Mouse (Mus musculus) kidney, embryonic 14.5 days (tissue): ENCODE measurements around the gene Rplp2. TPM values are rescaled to one million over a fixed set of nuclear protein-coding genes. Genes with fewer than 3 reads are reported as not detected.

ENCODE experiments used
- ATAC-seq: fragments of 200-750 bp; cut with Nextera tagmentation; 2 replicates; pipeline ENCODE4 v1.8.0; 2017; ENCODE audit warnings: moderate number of reproducible peaks, mild to moderate bottlenecking, moderate TSS enrichment, moderate library complexity; ENCODE audit not compliant: low FRiP score, low TSS enrichment
- H3K27ac ChIP-seq: fragments of 300-500 bp; sonication (generic); 2 replicates; pipeline ENCODE4 v1.5.1; 2014; ENCODE audit warnings: low read depth, mild to moderate bottlenecking, low read length, moderate library complexity, mixed read lengths
- H3K27me3 ChIP-seq: fragments of 300-500 bp; sonication (generic); 2 replicates; pipeline ENCODE4 v1.6.1; 2014; ENCODE audit warnings: mild to moderate bottlenecking, low read length; ENCODE audit not compliant: control insufficient read depth, insufficient read depth
- H3K36me3 ChIP-seq: fragments of 300-500 bp; sonication (generic); 2 replicates; pipeline ENCODE4 v1.6.1; 2014; ENCODE audit warnings: low read length, mixed read lengths; ENCODE audit not compliant: control insufficient read depth, insufficient read depth
- H3K4me1 ChIP-seq: fragments of 300-500 bp; sonication (generic); 2 replicates; pipeline ENCODE4 v1.6.1; 2014; ENCODE audit warnings: low read length, mixed read lengths; ENCODE audit not compliant: control insufficient read depth, insufficient read depth
- H3K4me2 ChIP-seq: fragments of 300-500 bp; sonication (generic); replicated peaks from 2 replicates; pipeline ENCODE4 v1.6.1; 2014; ENCODE audit warnings: low read depth, mild to moderate bottlenecking, low read length
- H3K4me3 ChIP-seq: fragments of 300-500 bp; sonication (generic); 2 replicates; pipeline ENCODE4 v1.5.1; 2014; ENCODE audit warnings: mild to moderate bottlenecking, low read length
- H3K9ac ChIP-seq: fragments of 300-500 bp; sonication (generic); 2 replicates; pipeline ENCODE4 v1.6.1; 2014; ENCODE audit warnings: low read depth, mild to moderate bottlenecking, low read length, moderate library complexity
- H3K9me3 ChIP-seq: fragments of 300-500 bp; sonication (generic); 2 replicates; pipeline ENCODE4 v1.6.1; 2016; ENCODE audit warnings: low read length; ENCODE audit not compliant: control insufficient read depth
- WGBS: fragments of 180-500 bp; shearing (Covaris S2); extraction: QIAGEN DNeasy Blood & Tissue Kit; methylation state at CpG from one replicate; pipeline ENCODE4 v1.1.7; 2014; 5-methylcytosine and 5-hydroxymethylcytosine counted together
- polyA plus RNA-seq: library from polyadenylated mRNA; unstranded; fragments of >200 nt; fragmentation: Nextera tagmentation; extraction: Ambion mirVana; gene quantifications from 2 replicates; pipeline ENCODE4 v1.2.1, GENCODE M21; 2014

Rplp2 gene
- polyA plus RNA-seq, 1 experiment from 2014 or later = 1,491 TPM

- Histone ChIP-seq H3K4me1 (peaks cover 29% of the 10 kb centered on the region), H3K4me2 (peak overlapping the region; percentile 91), H3K27me3 (peaks cover 50% of the 10 kb centered on the region), H3K36me3 (no peaks in the 10 kb centered on the region; the same call in 1 of the 2 replicates), H3K9ac (peak overlapping the region; percentile 65), H3K4me3 (peak overlapping the region; percentile 50), H3K27ac (no peak overlapping the region), H3K9me3 (no peaks in the 10 kb centered on the region)
- no peak for ATAC-seq
- 2% methylated on average over 58 of the region's 59 CpGs for WGBS
Measured at GRCm38 (mm10) chr7:141461521-141462332, 14.6 kb downstream of the Rplp2 start.

GRCm38 (mm10) chr7:141462333-141462821 lies 15.2 kb downstream of the Rplp2 start:
- Histone ChIP-seq H3K9me3 (no peaks in the 10 kb centered on the region), H3K9ac (peak overlapping the region; percentile 65), H3K4me1 (peaks cover 32% of the 10 kb centered on the region), H3K4me3 (peak overlapping the region; percentile 50), H3K27ac (no peak overlapping the region), H3K36me3 (no peaks in the 10 kb centered on the region; the same call in 1 of the 2 replicates), H3K27me3 (peaks cover 51% of the 10 kb centered on the region), H3K4me2 (peak overlapping the region; percentile 91)
- WGBS = 9% methylated on average over 5 of the region's 5 CpGs
- ATAC-seq = no peak

- H3K4me1 ChIP-seq = peaks cover 42% of the 10 kb centered on the region
Measured at GRCm38 (mm10) chr7:141463824-141464602, 16.8 kb downstream of the Rplp2 start.

GRCm38 (mm10) chr7:141464603-141465201 lies 17.5 kb downstream of the Rplp2 start:
- no peak for ATAC-seq
- WGBS = 6% methylated on average over 38 of the region's 38 CpGs
- H3K4me1 ChIP-seq = peaks cover 49% of the 10 kb centered on the region

More at GRCm38 (mm10) chr7:141463824-141464602, 16.8 kb downstream of the Rplp2 start:
- Histone ChIP-seq H3K27me3 (peaks cover 51% of the 10 kb centered on the region), H3K9ac (peak overlapping the region; percentile 42; the same call in 1 of the 2 replicates), H3K27ac (no peak overlapping the region), H3K4me2 (peak overlapping the region; percentile 42), H3K9me3 (no peaks in the 10 kb centered on the region), H3K4me3 (peak overlapping the region; percentile 18), H3K36me3 (no peaks in the 10 kb centered on the region; the same call in 1 of the 2 replicates)
- 28% methylated on average over 12 of the region's 12 CpGs for WGBS
- no peak for ATAC-seq

GRCm38 (mm10) chr7:141465388-141466044 lies 18.3 kb downstream of the Rplp2 start:
- H3K4me2 ChIP-seq = peak overlapping the region; percentile 42
- no peak overlapping the region for H3K27ac ChIP-seq
- peaks cover 13% of the 10 kb centered on the region for H3K36me3 ChIP-seq
- 0 out of 2 replicates have a peak overlapping the region, but pooled peaks have one; percentile 12 for H3K9ac ChIP-seq
- no peak for ATAC-seq
- WGBS = 37% methylated on average over 10 of the region's 10 CpGs
- peaks cover 49% of the 10 kb centered on the region for H3K27me3 ChIP-seq
- H3K4me3 ChIP-seq = 0 out of 2 replicates have a peak overlapping the region, but pooled peaks have one; percentile 18
- peaks cover 52% of the 10 kb centered on the region for H3K4me1 ChIP-seq
- H3K9me3 ChIP-seq = no peaks in the 10 kb centered on the region

More at GRCm38 (mm10) chr7:141464603-141465201, 17.5 kb downstream of the Rplp2 start:
- Histone ChIP-seq H3K9ac (peak overlapping the region; percentile 42), H3K4me3 (peak overlapping the region; percentile 18), H3K9me3 (no peaks in the 10 kb centered on the region), H3K27ac (no peak overlapping the region), H3K4me2 (peak overlapping the region; percentile 42), H3K36me3 (peaks cover 5% of the 10 kb centered on the region; the same call in 1 of the 2 replicates), H3K27me3 (peaks cover 51% of the 10 kb centered on the region)

- Histone ChIP-seq H3K27ac (no peak overlapping the region), H3K27me3 (peaks cover 44% of the 10 kb centered on the region), H3K4me3 (no peak overlapping the region), H3K4me1 (peaks cover 52% of the 10 kb centered on the region), H3K4me2 (no peak overlapping the region), H3K9ac (0 out of 2 replicates have a peak overlapping the region, but pooled peaks have one; percentile 12), H3K36me3 (peaks cover 18% of the 10 kb centered on the region), H3K9me3 (no peaks in the 10 kb centered on the region)
- ATAC-seq = no peak
- WGBS = 71% methylated on average over 7 of the region's 7 CpGs
Measured at GRCm38 (mm10) chr7:141466045-141466394, 18.9 kb downstream of the Rplp2 start.

- WGBS = 56% methylated on average over 10 of the region's 10 CpGs
- Histone ChIP-seq H3K9me3 (no peaks in the 10 kb centered on the region), H3K27me3 (peaks cover 39% of the 10 kb centered on the region), H3K4me3 (peak overlapping the region; percentile 57), H3K4me1 (peaks cover 46% of the 10 kb centered on the region), H3K36me3 (peaks cover 24% of the 10 kb centered on the region), H3K4me2 (peak overlapping the region; percentile 52), H3K27ac (peak overlapping the region; percentile 87), H3K9ac (peak overlapping the region; percentile 71)
- no peak for ATAC-seq
Measured at GRCm38 (mm10) chr7:141466607-141467148, 19.5 kb downstream of the Rplp2 start.
